Mouse (Mus musculus): ENCODE results near the gene Abl2.

Abl2 gene

GRCm38 (mm10) chr1:156624231-156624630 lies 65.6 kb downstream of the Abl2 start:
- in situ Hi-C loops (cut with MboI; ENCODE audit: unreplicated experiment in 2 of 2): loop anchor here in 1 of 2 experiments (25.0 kb wide), 1 partner anchor 1062 kb away; the partner anchor contains the start of gene Acbd6

DNA sequence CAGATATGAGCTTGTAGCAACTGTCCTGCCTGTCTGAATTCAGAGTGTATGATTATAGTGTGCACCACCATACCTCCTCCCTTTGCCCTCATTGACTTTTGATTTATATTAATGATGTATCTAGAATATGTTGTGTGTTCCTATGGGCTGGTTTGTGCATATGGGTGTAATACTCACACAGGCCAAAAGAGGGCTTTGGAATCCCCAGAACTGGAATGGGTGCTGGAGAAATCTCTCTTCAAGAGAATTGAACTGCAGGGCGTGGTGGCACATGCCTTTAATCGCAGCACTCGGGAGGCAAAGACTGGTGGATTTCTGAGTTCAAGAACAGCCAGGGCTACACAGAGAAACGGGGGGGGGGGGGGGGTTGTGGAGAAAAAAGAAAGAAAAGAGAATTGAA lies 68.1 kb downstream of the Abl2 start:
- in situ Hi-C loops (cut with MboI; ENCODE audit: unreplicated experiment in 2 of 2): no loop called here

GRCm38 (mm10) chr1:156629984-156630383 lies 71.4 kb downstream of the Abl2 start:
- in situ Hi-C loops (cut with MboI; ENCODE audit: unreplicated experiment in 2 of 2): loop anchor here (5.0 to 10.0 kb wide), 6 partner anchors 88 to 455 kb away; no protein-coding TSS in a partner anchor

- in situ Hi-C loops (cut with MboI; ENCODE audit: unreplicated experiment in 2 of 2): loop anchor here (5.0 to 10.0 kb wide), 6 partner anchors 89 to 454 kb away; no protein-coding TSS in a partner anchor
Observed at GRCm38 (mm10) chr1:156630965-156631364, 72.4 kb downstream of the Abl2 start.

- in situ Hi-C loops (cut with MboI; ENCODE audit: unreplicated experiment in 2 of 2): loop anchor here (5.0 to 10.0 kb wide), 6 partner anchors 91 to 452 kb away; no protein-coding TSS in a partner anchor
Observed at GRCm38 (mm10) chr1:156633095-156633494, 74.5 kb downstream of the Abl2 start.

- in situ Hi-C loops (cut with MboI; ENCODE audit: unreplicated experiment in 2 of 2): loop anchor here (10.0 kb wide), 2 partner anchors 370 to 450 kb away; no protein-coding TSS in a partner anchor
Observed at GRCm38 (mm10) chr1:156635148-156635547, 76.6 kb downstream of the Abl2 start.

DNA sequence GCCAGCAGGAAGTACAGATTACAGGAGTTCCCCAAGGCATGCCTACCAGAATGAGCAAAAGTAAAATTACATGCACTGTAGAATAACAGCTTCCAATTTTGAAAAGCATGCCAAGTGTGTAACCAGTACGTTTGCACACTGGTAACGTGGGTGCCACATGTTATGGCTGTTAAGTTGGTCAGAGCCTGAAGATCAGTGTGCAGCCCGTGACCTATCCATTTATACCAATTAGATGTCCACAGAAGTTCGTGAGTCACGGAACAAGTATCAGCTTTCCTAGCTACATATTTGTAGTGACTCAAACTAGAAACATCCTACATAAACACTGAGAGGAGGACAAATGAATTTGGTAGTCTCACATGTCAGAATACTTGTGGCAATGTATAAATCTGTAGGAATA lies 80.9 kb downstream of the Abl2 start:
- in situ Hi-C loops (cut with MboI; ENCODE audit: unreplicated experiment in 2 of 2): loop anchor here (10.0 kb wide), 2 partner anchors 375 to 445 kb away; no protein-coding TSS in a partner anchor

GRCm38 (mm10) chr1:156640577-156640976 lies 82.0 kb downstream of the Abl2 start:
- in situ Hi-C loops (cut with MboI; ENCODE audit: unreplicated experiment in 2 of 2): no loop called here

- in situ Hi-C loops (cut with MboI; ENCODE audit: unreplicated experiment in 2 of 2): no loop called here
Observed at GRCm38 (mm10) chr1:156641808-156642207, 83.2 kb downstream of the Abl2 start.

- in situ Hi-C loops (cut with MboI; ENCODE audit: unreplicated experiment in 2 of 2): no loop called here
Observed at GRCm38 (mm10) chr1:156642813-156643212, 84.2 kb downstream of the Abl2 start.

GRCm38 (mm10) chr1:156644061-156644460 lies 85.5 kb downstream of the Abl2 start:
- in situ Hi-C loops (cut with MboI; ENCODE audit: unreplicated experiment in 2 of 2): no loop called here

DNA sequence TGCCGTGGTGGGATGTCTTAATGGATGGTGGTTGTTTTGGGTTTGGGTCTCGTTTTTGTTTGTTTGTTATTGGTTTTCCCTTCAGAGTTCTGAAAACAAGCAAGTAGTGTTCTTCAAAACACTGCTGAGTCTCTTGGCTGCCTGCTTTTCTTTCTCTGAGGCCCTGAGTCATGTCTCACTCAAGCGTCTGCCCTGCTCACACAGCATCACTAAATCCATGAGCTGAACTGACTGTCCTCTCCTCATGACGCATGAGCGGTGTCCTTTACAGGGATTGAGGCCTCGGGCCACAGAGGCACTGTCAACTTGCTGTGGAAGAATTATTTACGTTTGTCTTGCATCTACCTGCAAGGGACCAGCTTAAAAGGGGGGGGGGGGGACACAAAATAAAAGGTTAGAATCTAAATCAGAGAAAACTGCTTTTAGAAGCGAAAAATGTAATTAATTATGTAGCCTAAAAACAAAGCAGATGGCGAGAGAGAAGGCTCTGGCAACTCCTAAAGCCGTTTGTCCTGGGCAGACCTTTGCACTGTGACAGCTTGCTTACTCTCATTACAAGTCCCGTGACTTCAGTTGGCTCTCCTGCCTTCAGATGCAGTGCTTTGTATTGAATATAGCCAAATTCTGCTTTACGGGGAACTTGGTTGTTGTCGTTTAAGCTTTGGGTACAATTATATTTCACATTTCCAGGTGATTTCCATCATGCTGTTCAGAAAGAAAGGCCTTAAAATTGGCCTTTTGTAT lies 86.4 kb downstream of the Abl2 start:
- in situ Hi-C loops (cut with MboI; ENCODE audit: unreplicated experiment in 2 of 2): no loop called here

DNA sequence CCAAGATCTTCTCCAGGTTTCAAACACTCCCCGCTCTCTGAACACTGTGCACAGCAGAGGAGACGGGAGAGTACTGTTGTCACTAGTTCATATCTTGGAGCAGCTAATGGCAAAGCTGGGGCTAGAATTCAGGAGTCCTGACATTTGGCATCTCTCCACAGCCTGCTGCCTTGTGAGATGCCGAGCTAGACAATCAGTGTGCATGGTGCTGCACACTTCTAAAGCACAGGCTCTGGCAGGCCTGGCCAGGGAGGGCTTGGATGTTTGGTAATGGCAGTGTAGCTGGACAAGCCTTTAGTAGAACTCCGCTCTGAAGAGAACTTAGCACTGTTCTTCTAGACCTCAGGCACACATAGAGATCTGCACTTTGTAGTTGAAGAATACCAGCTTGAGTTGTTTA lies 87.4 kb downstream of the Abl2 start:
- in situ Hi-C loops (cut with MboI; ENCODE audit: unreplicated experiment in 2 of 2): no loop called here

DNA sequence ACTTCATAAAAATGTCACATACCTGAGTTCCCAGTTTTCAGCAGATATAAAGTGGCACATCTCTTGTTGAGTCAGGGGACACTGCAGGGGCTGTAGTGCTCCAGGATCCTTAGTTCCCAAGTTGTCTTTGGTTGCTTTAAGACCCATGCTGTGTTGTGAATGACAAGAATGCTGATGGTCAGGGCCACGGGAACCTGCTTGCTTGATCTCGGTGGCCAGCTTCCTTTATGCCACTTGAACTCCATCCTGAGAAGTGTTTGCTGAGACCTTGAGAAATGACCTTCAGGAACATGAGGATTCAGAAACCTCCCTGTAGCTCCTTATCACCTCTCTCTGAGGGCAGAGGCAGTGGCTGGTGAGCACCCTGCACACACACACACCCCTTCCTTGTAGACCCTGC lies 90.1 kb downstream of the Abl2 start:
- in situ Hi-C loops (cut with MboI; ENCODE audit: unreplicated experiment in 2 of 2): no loop called here

GRCm38 (mm10) chr1:156650631-156651030 lies 92.0 kb downstream of the Abl2 start:
- in situ Hi-C loops (cut with MboI; ENCODE audit: unreplicated experiment in 2 of 2): no loop called here

DNA sequence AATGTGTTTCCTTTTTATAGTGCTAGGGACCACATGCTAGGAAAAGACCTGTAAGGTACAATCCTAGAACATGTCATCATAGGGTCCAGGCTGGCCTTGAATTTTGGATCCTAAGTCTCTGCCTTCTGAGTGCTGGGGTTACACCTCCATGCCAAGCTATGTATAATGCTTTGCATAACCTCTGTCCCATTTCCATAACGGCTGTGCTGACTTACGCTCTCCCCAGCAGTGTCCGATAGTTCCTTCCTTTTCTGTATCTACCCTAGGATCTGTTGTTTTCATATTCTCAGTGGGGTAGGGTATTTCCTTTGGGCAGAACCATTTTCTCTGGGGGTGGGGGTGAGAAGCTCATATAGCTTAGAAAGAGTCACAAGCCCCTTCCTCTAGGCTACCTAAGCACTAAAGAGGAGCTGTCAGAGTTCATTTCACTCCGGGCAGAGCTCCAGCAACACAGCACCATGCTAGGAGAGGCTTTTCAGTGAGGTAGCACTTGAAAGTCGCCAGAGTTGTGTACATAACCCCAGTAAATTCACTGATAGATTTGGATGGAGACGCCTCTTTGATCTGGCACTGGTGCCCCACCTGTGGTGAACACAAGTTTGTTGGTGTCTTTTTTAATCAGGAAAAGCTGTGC lies 93.7 kb downstream of the Abl2 start:
- in situ Hi-C loops (cut with MboI; ENCODE audit: unreplicated experiment in 2 of 2): no loop called here

- in situ Hi-C loops (cut with MboI; ENCODE audit: unreplicated experiment in 2 of 2): no loop called here
Observed at GRCm38 (mm10) chr1:156654735-156655530, 96.3 kb downstream of the Abl2 start.

- in situ Hi-C loops (cut with MboI; ENCODE audit: unreplicated experiment in 2 of 2): no loop called here
Observed at GRCm38 (mm10) chr1:156657523-156657922, 98.9 kb downstream of the Abl2 start.

GRCm38 (mm10) chr1:156658676-156659075 lies 100.1 kb downstream of the Abl2 start:
- in situ Hi-C loops (cut with MboI; ENCODE audit: unreplicated experiment in 2 of 2): no loop called here

- in situ Hi-C loops (cut with MboI; ENCODE audit: unreplicated experiment in 2 of 2): no loop called here
Observed at GRCm38 (mm10) chr1:156659906-156660659, 101.5 kb downstream of the Abl2 start.
